Mouse (Mus musculus) neural tube, embryonic 12.5 days (tissue): ENCODE results near the gene Hinfp. TPM values are rescaled to one million over a fixed set of nuclear protein-coding genes. Genes with fewer than 3 reads are reported as not detected.
A peak's percentile ranks its signal among the peaks of the same experiment; 100 is the strongest.
"Not testable (repeated sequence)": the region's sequence is repeated elsewhere in the genome, so short reads cannot be mapped to it uniquely, and the experiment has no call there.

Experiments
- ATAC-seq: fragments of 200-750 bp; cut with Nextera tagmentation; 2 replicates; pipeline ENCODE4 v1.8.0; 2017; ENCODE audit warnings: low read depth, mild to moderate bottlenecking, moderate TSS enrichment, moderate library complexity; ENCODE audit not compliant: low FRiP score
- H3K27ac ChIP-seq: fragments of 300-500 bp; sonication (generic); 2 replicates; pipeline ENCODE4 v1.5.1; 2016
- H3K27me3 ChIP-seq: fragments of 300-500 bp; sonication (generic); replicated peaks from 2 replicates; pipeline ENCODE4 v1.6.1; 2016; ENCODE audit warnings: mild to moderate bottlenecking
- H3K36me3 ChIP-seq: fragments of 300-500 bp; sonication (generic); 2 replicates; pipeline ENCODE4 v1.6.1; 2016; ENCODE audit warnings: mild to moderate bottlenecking
- H3K4me1 ChIP-seq: fragments of 300-500 bp; sonication (generic); 2 replicates; pipeline ENCODE4 v1.6.1; 2016
- H3K4me2 ChIP-seq: fragments of 300-500 bp; sonication (generic); replicated peaks from 2 replicates; pipeline ENCODE4 v1.6.1; 2016; ENCODE audit warnings: mild to moderate bottlenecking
- H3K4me3 ChIP-seq: fragments of 300-500 bp; sonication (generic); 2 replicates; pipeline ENCODE4 v1.5.1; 2016
- H3K9ac ChIP-seq: fragments of 300-500 bp; sonication (generic); 2 replicates; pipeline ENCODE4 v1.6.1; 2016; ENCODE audit warnings: mild to moderate bottlenecking
- H3K9me3 ChIP-seq: fragments of 300-500 bp; sonication (generic); 2 replicates; pipeline ENCODE4 v1.6.1; 2016; ENCODE audit warnings: mild to moderate bottlenecking
- WGBS: fragments of 180-500 bp; shearing (Covaris S2); methylation state at CpG from one replicate; pipeline ENCODE4 v1.1.7; 2016; 5-methylcytosine and 5-hydroxymethylcytosine counted together
- polyA plus RNA-seq: library from polyadenylated mRNA; unstranded; fragments of >200 nt; fragmentation: Nextera tagmentation; extraction: Ambion mirVana; gene quantifications from 2 replicates; pipeline ENCODE4 v1.2.1, GENCODE M21; 2016

Hinfp gene
- polyA plus RNA-seq, 1 experiment from 2014 or later = 33.5 TPM

DNA sequence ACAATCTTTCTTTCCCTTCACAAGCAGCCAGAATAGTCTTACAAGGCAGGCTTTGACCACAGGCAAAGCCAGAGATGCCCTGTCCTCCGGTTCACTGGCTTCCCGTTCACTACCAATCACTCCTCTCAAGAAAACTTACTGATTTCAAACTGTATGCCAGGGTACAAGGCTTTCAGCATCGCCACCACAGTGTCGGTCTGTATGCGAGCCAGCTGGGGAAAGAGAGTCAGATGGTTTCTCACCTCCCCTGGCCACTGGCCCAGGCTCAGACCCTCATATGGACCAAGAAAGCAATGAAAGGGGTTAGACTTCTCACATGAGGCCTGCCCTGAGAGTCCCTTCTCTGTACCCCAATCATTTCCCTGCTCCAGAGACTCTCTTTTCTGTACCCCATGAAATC is 36.0 kb upstream of the Hinfp start:
- Histone ChIP-seq H3K4me3 (no peak overlapping the region), H3K4me1 (peaks cover 24% of the 10 kb centered on the region), H3K4me2 (no peak overlapping the region), H3K27ac (no peak overlapping the region), H3K9ac (no peak overlapping the region), H3K9me3 (no peaks in the 10 kb centered on the region), H3K36me3 (peaks cover 16% of the 10 kb centered on the region; the same call in 1 of the 2 replicates), H3K27me3 (no peaks in the 10 kb centered on the region)
- ATAC-seq = no peak
- 89% methylated on average over 5 of the region's 5 CpGs for WGBS

DNA sequence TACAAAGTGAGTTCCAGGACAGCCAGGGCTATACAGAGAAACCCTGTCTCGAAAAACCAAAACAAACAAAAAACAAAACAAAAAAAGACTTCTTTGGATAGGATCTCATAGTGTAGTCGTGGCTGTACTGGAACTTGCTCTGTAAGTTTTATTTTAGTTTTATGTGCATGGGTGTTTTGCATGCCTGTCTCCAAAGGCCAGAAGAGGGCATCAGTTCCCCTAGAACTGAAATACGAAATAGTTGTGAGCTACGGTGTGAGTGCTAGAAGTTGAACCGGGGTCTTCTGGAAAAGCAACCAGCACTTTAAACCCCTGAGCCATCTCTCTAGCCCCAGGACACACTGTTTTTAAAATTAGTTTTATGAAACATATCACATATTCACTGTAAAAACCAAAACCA is 33.1 kb upstream of the Hinfp start:
- Histone ChIP-seq H3K4me1 (peaks cover 31% of the 10 kb centered on the region), H3K9ac (no peak overlapping the region), H3K36me3 (peaks cover 20% of the 10 kb centered on the region), H3K27me3 (no peaks in the 10 kb centered on the region), H3K4me2 (no peak overlapping the region), H3K9me3 (no peaks in the 10 kb centered on the region), H3K4me3 (no peak overlapping the region), H3K27ac (no peak overlapping the region)
- WGBS = 88% methylated on average over 5 of the region's 5 CpGs
- no peak for ATAC-seq

- peaks cover 23% of the 10 kb centered on the region for H3K4me1 ChIP-seq
- no peak overlapping the region for H3K9ac ChIP-seq
- H3K9me3 ChIP-seq = no peaks in the 10 kb centered on the region
- H3K27ac ChIP-seq = no peak overlapping the region
- H3K36me3 ChIP-seq = peaks cover 30% of the 10 kb centered on the region
- WGBS = 65% methylated on average over 9 of the region's 9 CpGs
- no peaks in the 10 kb centered on the region for H3K27me3 ChIP-seq
- ATAC-seq = no peak
- H3K4me3 ChIP-seq = no peak overlapping the region
- peak overlapping the region; percentile 83 for H3K4me2 ChIP-seq
Observed at GRCm38 (mm10) chr9:44337436-44338169, 32.1 kb upstream of the Hinfp start.

DNA sequence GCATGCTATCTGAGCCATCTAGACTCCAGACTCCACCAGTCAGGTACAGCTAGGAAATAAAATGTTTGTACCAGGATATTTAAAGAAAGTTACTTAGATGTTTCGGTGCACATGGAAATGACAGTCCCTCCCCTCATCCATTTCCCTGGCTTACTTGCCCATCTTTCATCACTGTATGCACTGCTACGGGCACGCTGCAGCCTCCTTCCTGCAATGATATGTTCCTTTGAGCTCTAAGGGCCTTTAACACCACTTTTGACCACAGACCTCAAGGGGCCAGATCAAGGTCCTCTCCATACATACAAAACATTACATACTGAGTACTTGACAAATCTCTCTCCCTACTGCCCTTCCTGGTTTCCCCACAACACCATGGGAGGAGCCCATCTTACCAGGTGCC is 31.5 kb upstream of the Hinfp start:
- Histone ChIP-seq H3K4me2 (peak overlapping the region; percentile 83), H3K27ac (no peak overlapping the region), H3K9me3 (no peaks in the 10 kb centered on the region), H3K27me3 (no peaks in the 10 kb centered on the region), H3K4me3 (peak overlapping the region; percentile 91; the same call in 1 of the 2 replicates), H3K9ac (peak overlapping the region; percentile 47; the same call in 1 of the 2 replicates), H3K36me3 (peaks cover 35% of the 10 kb centered on the region), H3K4me1 (peaks cover 22% of the 10 kb centered on the region)
- ATAC-seq = no peak
- WGBS = 74% methylated on average over 3 of the region's 3 CpGs

- peaks cover 39% of the 10 kb centered on the region for H3K36me3 ChIP-seq
- WGBS = 26% methylated on average over 4 of the region's 4 CpGs
- ATAC-seq = not testable (repeated sequence)
Observed at GRCm38 (mm10) chr9:44336513-44336912, 31.0 kb upstream of the Hinfp start.

DNA sequence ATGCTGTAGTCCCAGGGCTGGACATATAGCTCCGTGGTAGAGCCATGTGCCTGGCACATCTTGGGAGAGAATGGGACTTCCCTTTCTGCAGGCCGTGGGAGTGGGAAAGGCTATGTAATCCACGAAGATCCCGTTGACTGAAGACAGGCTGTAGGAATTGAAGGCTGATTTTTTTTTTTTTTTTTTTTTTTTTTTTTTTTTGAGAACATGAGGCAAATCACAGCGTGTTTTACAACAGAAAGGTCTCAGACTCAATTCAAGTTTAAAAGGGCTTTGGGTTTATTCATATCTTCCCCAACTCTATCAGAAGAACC is 30.6 kb upstream of the Hinfp start:
- H3K27ac ChIP-seq = peak overlapping the region; percentile 89; the same call in 1 of the 2 replicates
- no peaks in the 10 kb centered on the region for H3K27me3 ChIP-seq
- ATAC-seq = no peak
- peaks cover 37% of the 10 kb centered on the region for H3K36me3 ChIP-seq
- WGBS = 2% methylated on average over 5 of the region's 5 CpGs
- peak overlapping the region; percentile 97 for H3K9ac ChIP-seq
- H3K9me3 ChIP-seq = no peaks in the 10 kb centered on the region
- peaks cover 22% of the 10 kb centered on the region for H3K4me1 ChIP-seq
- peak overlapping the region; percentile 83 for H3K4me2 ChIP-seq
- H3K4me3 ChIP-seq = peak overlapping the region; percentile 91

More at GRCm38 (mm10) chr9:44336513-44336912, 31.0 kb upstream of the Hinfp start:
- H3K9me3 ChIP-seq, H3K27ac ChIP-seq, H3K27me3 ChIP-seq: not testable (repeated sequence)
- H3K4me1 ChIP-seq = peaks cover 22% of the 10 kb centered on the region
- H3K4me3 ChIP-seq = peak overlapping the region; percentile 91
- peak overlapping the region; percentile 47; the same call in 1 of the 2 replicates for H3K9ac ChIP-seq
- peak overlapping the region; percentile 83 for H3K4me2 ChIP-seq

DNA sequence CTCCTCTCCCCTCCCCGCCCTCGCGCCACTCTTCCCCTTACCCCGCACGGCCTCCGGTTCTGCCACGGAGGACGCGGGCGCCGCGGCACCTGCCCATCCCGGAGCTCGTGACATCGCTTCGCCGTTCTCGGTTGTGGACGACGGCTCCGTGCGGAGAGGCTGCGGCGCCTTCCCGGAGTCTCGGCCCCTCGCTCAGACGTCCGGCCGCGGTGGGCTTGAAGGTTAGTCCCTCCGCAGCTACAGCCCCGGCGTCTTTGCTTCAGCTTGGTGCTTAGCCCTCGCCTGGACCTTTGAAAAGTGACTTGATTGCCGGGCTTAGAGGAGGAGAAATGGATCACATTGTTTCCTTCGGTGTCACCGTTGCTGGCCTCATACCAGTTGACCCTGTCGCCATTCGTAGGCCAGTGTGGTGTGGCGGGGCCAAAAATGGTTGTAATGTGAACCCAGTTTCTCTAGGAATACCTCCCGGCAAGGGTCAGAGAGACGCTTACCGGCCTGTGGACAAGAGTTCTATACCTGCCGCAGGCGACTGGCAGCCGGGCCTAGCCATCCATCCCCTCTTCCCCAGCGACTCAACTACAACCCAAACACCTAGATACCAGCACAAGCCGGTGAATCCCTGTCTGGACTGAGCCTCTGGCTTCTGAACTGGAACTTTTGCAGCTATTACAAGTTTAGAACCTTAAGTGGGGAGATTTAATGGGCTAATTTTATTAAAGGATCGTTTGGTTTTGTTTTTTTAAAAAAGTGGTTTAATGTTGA is 30.0 kb upstream of the Hinfp start:
- under 1% methylated on average over 50 of the region's 50 CpGs for WGBS
- no peak; the same call in 1 of the 2 replicates for ATAC-seq

GRCm38 (mm10) chr9:44334396-44335330 is 29.2 kb upstream of the Hinfp start, which contains the start of gene H2afx:
Gene H2afx (plus strand): TSS chr9:44334694.
- Histone ChIP-seq H3K27ac (peak within 1 kb of the TSS; percentile 89), H3K4me3 (peak within 1 kb of the TSS; percentile 91), H3K9ac (peak within 1 kb of the TSS; percentile 97), H3K9me3 (no peaks in the 10 kb centered on the region), H3K27me3 (no peaks in the 10 kb centered on the region), H3K4me1 (peaks cover 22% of the 10 kb centered on the region), H3K4me2 (peak within 1 kb of the TSS; percentile 83), H3K36me3 (peaks cover 46% of the 10 kb centered on the region)
- ATAC-seq = peak; percentile 97
- under 1% methylated on average over 91 of the region's 91 CpGs for WGBS

More for the DNA sequence above, 30.0 kb upstream of the Hinfp start:
- Histone ChIP-seq H3K9me3 (no peaks in the 10 kb centered on the region), H3K27ac (peak overlapping the region; percentile 89), H3K36me3 (peaks cover 38% of the 10 kb centered on the region), H3K4me1 (peaks cover 22% of the 10 kb centered on the region), H3K4me2 (peak overlapping the region; percentile 83), H3K27me3 (no peaks in the 10 kb centered on the region), H3K9ac (peak overlapping the region; percentile 97), H3K4me3 (peak overlapping the region; percentile 91)

GRCm38 (mm10) chr9:44332918-44333638 is 27.6 kb upstream of the Hinfp start:
- WGBS = 97% methylated on average over 13 of the region's 13 CpGs
- Histone ChIP-seq H3K4me2 (no peak overlapping the region), H3K4me3 (0 out of 2 replicates have a peak overlapping the region, but pooled peaks have one; percentile 1), H3K27me3 (no peaks in the 10 kb centered on the region), H3K27ac (no peak overlapping the region), H3K36me3 (peaks cover 44% of the 10 kb centered on the region), H3K9ac (no peak overlapping the region), H3K4me1 (peaks cover 22% of the 10 kb centered on the region), H3K9me3 (no peaks in the 10 kb centered on the region)
- no peak for ATAC-seq

- WGBS = 94% methylated on average over 6 of the region's 6 CpGs
- no peak overlapping the region for H3K27ac ChIP-seq
- no peak overlapping the region for H3K4me2 ChIP-seq
- peaks cover 44% of the 10 kb centered on the region for H3K36me3 ChIP-seq
- H3K4me1 ChIP-seq = peaks cover 15% of the 10 kb centered on the region
- H3K9ac ChIP-seq = no peak overlapping the region
- H3K27me3 ChIP-seq = no peaks in the 10 kb centered on the region
- no peak overlapping the region for H3K4me3 ChIP-seq
- H3K9me3 ChIP-seq = no peaks in the 10 kb centered on the region
- no peak for ATAC-seq
Observed at GRCm38 (mm10) chr9:44330736-44331135, 25.3 kb upstream of the Hinfp start.

- H3K9me3 ChIP-seq = no peaks in the 10 kb centered on the region
- peak overlapping the region; percentile 78; the same call in 1 of the 2 replicates for H3K4me3 ChIP-seq
- no peaks in the 10 kb centered on the region for H3K27me3 ChIP-seq
- WGBS = 91% methylated on average over 5 of the region's 5 CpGs
- H3K36me3 ChIP-seq = peaks cover 33% of the 10 kb centered on the region
- H3K4me2 ChIP-seq = peak overlapping the region; percentile 83
- H3K4me1 ChIP-seq = peaks cover 12% of the 10 kb centered on the region
- peak overlapping the region; percentile 77; the same call in 1 of the 2 replicates for H3K9ac ChIP-seq
- no peak for ATAC-seq
- no peak overlapping the region for H3K27ac ChIP-seq
Observed at GRCm38 (mm10) chr9:44327926-44328325, 22.5 kb upstream of the Hinfp start.
